Mouse (Mus musculus) common myeloid progenitor, adult 5-6 weeks (primary cell): Measurements from ENCODE around the gene Stambpl1. TPM values are rescaled to one million over a fixed set of nuclear protein-coding genes. Genes with fewer than 3 reads are reported as not detected.
A peak's percentile ranks its signal among the peaks of the same experiment; 100 is the strongest.

Experiments
- ATAC-seq: replicated peaks from 2 replicates; pipeline ENCODE4 v1.8.0; 2016; ENCODE audit warnings: low read depth, mild to moderate bottlenecking, moderate TSS enrichment, inconsistent platforms; ENCODE audit not compliant: poor library complexity, severe bottlenecking
- total RNA-seq: library from RNA; stranded (forward); fragments of 200-1000, 187-1606 nt; gene quantifications from 2 replicates; pipeline ENCODE4 v1.2.3, GENCODE M21; 2017

Gene Stambpl1
- total RNA-seq, result 8.0 and 12.1 TPM in 2 replicates

- peak; percentile 84 for ATAC-seq
Observed at GRCm38 (mm10) chr19:34192008-34192963, at the start of gene Stambpl1. Gene Stambpl1, plus strand, starts transcription at chr19:34192229.

- no peak for ATAC-seq
Observed at GRCm38 (mm10) chr19:34148421-34148820, 43.6 kb upstream of the Stambpl1 start.

GRCm38 (mm10) chr19:34151909-34152308 lies 40.1 kb upstream of the Stambpl1 start:
- peak; percentile 63; the same call in 1 of the 2 replicates for ATAC-seq

- ATAC-seq, result no peak
Observed at GRCm38 (mm10) chr19:34153263-34154144, 38.5 kb upstream of the Stambpl1 start.

GRCm38 (mm10) chr19:34162693-34163092 lies 29.3 kb upstream of the Stambpl1 start:
- no peak for ATAC-seq

- peak; percentile 37; the same call in 1 of the 2 replicates for ATAC-seq
Observed at GRCm38 (mm10) chr19:34165891-34166290, 26.1 kb upstream of the Stambpl1 start, which contains the start of gene Ankrd22. Gene Ankrd22, minus strand, starts transcription at chr19:34166053.

GRCm38 (mm10) chr19:34166386-34166785 lies 25.6 kb upstream of the Stambpl1 start:
- no peak for ATAC-seq

GRCm38 (mm10) chr19:34167896-34168661 lies 23.9 kb upstream of the Stambpl1 start:
- ATAC-seq, result peak; percentile 85

- no peak for ATAC-seq
Observed at GRCm38 (mm10) chr19:34169121-34169520, 22.9 kb upstream of the Stambpl1 start.

- ATAC-seq, result no peak
Observed at GRCm38 (mm10) chr19:34171167-34171566, 20.9 kb upstream of the Stambpl1 start.

GRCm38 (mm10) chr19:34174004-34174403 lies 18.0 kb upstream of the Stambpl1 start:
- no peak for ATAC-seq

- 0 out of 2 replicates have a peak, but pooled peaks have one; percentile 32 for ATAC-seq
Observed at GRCm38 (mm10) chr19:34179136-34179535, 12.9 kb upstream of the Stambpl1 start.

- no peak for ATAC-seq
Observed at GRCm38 (mm10) chr19:34180316-34180715, 11.7 kb upstream of the Stambpl1 start.

GRCm38 (mm10) chr19:34181234-34181633 lies 10.8 kb upstream of the Stambpl1 start:
- no peak for ATAC-seq

- no peak for ATAC-seq
Observed at GRCm38 (mm10) chr19:34182490-34182889, 9.5 kb upstream of the Stambpl1 start.

GRCm38 (mm10) chr19:34186845-34187244 lies 5.2 kb upstream of the Stambpl1 start:
- no peak for ATAC-seq

- ATAC-seq, result 0 out of 2 replicates have a peak, but pooled peaks have one; percentile 1
Observed at GRCm38 (mm10) chr19:34191645-34192007, 403 bp upstream of the Stambpl1 start.

GRCm38 (mm10) chr19:34193149-34193548 lies 1.1 kb downstream of the Stambpl1 start:
- peak; percentile 37; the same call in 1 of the 2 replicates for ATAC-seq

- no peak for ATAC-seq
Observed at GRCm38 (mm10) chr19:34193683-34194082, 1.7 kb downstream of the Stambpl1 start.
